Mouse (Mus musculus): ENCODE data around the gene Hmgcs2.

The Hmgcs2 gene

GRCm38 (mm10) chr3:98280204-98280932, at the start of gene Hmgcs2:
Gene Hmgcs2 (plus strand): TSS chr3:98280435.
- DNase-seq (ENCODE audit: low spot score): peak; percentile 20

DNA sequence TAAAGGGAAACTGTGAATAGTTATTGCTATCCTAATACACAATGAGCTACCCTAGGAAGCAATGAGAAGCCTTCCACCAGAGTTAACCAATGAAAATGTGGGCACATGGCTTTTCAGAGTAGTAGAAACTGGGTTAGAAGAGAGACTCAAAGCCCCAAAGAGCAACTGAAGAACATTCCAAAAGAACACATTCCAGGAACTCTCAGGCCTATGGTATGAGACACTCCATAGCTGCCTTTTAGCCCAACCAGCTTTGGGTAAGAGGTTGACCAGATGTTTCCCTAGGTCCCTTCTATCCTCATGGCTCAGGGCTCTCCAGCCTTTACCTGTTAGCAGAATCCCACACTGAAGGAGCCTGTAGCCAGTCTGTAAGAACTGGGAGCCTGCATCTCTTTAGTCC, 46.7 kb upstream of the Hmgcs2 start:
- DNase-seq (ENCODE audit: low spot score): no peak

DNA sequence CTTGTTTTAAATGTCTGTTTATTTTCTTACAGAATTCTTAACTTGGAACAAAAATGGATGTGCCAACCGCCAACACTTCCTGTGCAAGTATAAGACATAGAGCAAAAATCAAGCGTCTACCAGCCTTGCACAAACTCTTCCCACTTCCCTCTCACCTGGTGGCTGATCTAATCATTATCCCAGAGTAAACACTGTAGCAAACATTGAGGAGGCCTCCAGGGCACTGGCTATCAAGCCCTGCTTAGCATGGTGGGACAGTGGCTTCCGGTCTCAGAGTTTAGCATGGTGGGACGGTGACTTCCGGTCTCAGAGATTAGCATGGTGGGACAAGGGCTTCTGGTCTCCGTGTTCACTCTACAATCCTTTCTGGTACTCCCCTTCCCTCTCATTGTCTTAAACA, 44.0 kb upstream of the Hmgcs2 start:
- DNase-seq (ENCODE audit: low spot score): no peak

DNA sequence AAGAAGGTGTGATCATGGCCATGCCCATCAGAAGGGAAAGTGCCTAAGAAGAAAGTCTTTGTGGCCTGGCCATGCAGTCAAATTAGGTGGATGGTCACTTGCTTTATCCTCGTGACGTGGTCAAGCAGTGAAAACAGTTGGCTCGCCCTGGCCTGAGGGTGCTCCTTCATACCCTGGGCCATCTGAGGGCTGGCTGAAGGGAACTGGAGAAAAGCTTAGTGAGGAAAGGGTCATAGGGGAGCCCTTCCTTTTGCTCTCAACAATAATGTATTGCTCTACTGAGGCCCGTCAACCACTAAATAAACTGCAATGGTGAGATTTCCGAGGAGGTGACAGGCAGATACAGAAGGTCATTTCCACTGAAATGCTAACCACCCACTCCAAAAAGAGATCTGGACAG, 43.0 kb upstream of the Hmgcs2 start:
- DNase-seq (ENCODE audit: low spot score): no peak

DNA sequence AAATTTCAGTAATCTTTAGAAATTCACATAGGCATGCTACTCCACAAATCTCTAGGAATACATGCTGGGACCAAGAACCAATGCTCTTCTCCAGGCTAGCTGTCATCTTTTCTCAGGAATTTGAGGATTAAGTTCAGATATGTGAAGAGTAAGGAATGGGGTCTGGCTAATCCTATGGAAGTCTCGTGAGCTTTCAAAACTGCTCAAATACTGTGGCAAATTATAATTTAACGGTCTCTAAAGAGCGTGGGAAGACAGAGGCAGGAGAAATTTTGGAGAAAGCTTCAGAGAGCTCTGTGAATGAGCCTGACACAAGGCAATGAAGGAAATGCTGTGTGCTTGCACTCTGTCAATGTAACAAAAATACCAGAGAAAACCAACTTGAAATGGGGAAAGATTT, 42.1 kb upstream of the Hmgcs2 start:
- DNase-seq (ENCODE audit: low spot score): no peak

DNA sequence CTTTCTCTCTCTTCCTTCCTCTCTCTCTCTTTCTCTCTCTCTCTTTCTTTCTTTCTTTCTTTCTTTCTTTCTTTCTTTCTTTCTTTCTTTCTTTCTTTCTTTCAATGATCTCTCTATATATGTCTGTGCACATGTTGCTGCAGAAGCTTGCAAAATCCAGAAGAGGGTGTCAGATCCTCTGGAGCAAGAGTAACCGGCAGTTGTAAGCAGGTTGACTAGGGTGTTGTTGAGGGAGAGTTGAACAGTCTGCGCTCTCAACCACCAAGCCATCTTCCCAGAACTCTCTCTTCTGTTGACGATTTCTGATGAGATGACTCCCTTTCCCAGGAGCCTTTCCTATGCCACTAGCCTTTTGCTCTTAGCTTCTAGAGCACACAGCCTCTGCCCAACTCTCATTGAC, 38.2 kb upstream of the Hmgcs2 start:
- DNase-seq (ENCODE audit: low spot score): no peak

GRCm38 (mm10) chr3:98242458-98243037, 37.7 kb upstream of the Hmgcs2 start:
- DNase-seq (ENCODE audit: low spot score): no peak

DNA sequence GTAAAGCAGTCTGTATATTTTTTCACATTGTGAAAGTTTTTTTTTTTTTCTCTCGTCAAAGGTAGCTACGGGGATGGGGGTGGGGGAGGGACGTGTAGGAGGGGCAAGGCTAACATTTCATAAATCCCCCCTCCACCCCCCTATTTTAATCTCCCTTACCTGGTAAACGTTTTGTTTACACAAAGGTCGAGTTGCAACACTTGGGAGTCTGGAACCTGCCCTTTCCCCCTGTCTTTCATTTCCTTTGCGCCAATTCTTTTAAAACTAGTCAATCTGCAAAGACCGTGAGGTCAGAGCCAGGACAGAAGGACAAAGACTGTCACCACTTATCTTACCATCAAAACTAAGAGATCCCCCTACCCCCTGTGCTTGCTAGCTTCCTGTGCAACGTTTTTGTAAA, 34.3 kb upstream of the Hmgcs2 start:
- no peak for DNase-seq (ENCODE audit: low spot score)

- DNase-seq (ENCODE audit: low spot score): no peak
Observed at GRCm38 (mm10) chr3:98246985-98247751, 33.1 kb upstream of the Hmgcs2 start.

GRCm38 (mm10) chr3:98249378-98249777, 30.9 kb upstream of the Hmgcs2 start:
- no peak for DNase-seq (ENCODE audit: low spot score)

GRCm38 (mm10) chr3:98249833-98250448, 30.3 kb upstream of the Hmgcs2 start:
- no peak for DNase-seq (ENCODE audit: low spot score)

DNA sequence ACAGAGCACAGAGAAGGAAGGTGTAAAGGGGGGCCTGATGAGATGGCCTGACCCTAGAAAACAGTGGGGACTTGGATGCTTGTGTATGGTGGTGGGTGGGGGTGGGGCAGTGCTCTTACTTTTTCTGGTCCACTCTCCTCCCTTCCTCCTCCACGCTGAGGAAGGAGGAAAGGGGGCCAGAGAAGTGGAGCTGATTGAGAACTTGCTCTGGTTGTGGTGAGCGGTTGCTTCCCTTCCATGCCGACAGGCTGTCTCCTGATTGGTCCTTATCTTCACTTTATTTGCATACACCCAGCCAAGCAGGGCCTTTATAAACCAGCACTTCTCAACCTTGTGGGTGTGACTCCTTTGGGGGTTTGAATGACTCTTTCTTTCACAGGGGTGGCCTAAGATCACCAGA, 26.2 kb upstream of the Hmgcs2 start:
- DNase-seq (ENCODE audit: low spot score): no peak

DNA sequence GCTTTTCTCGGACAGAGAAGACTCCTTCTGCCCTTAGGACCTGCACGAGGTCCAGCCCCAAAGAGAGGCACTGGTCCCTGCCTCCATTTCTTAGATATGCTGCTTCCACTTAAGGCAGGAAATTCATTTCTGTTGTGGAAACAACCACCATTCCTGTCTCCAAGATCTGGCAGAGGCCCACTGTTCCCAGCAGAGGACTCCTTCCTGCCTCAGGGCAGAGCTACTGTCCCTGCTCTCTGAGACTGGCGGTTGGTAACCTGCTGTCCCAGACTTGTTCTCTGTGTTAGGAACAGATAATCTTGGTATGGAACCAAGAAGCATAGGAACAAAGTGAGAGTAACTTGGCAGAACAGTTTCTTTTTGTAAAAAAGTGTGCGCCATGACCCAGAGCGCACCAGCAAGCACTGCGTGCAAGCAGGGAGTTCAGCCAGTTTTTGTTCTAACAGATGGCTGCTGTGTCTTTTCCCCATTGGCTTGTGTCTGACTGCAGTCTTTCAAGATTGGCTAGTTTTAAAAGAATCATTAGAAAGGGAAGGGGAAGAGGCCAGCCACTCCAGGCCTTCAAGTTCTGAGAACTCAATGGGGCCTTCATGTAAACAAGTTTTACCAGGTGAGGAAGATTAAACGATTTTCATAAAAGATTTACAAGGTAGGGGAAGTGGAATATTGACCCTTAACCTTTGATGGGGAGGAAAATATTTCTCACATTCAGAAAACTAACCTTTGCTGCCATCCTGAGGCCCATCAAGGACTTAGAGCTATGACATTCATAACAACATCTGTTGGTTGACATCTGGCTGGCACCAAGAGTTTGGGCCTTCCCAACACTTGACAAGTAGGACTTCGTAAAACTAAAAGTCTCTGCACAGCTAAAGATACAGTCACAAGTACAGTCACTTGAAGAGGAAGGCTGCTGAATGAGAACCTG, 25.3 kb upstream of the Hmgcs2 start:
- no peak for DNase-seq (ENCODE audit: low spot score)

GRCm38 (mm10) chr3:98258723-98259122, 21.5 kb upstream of the Hmgcs2 start:
- DNase-seq (ENCODE audit: low spot score): no peak

DNA sequence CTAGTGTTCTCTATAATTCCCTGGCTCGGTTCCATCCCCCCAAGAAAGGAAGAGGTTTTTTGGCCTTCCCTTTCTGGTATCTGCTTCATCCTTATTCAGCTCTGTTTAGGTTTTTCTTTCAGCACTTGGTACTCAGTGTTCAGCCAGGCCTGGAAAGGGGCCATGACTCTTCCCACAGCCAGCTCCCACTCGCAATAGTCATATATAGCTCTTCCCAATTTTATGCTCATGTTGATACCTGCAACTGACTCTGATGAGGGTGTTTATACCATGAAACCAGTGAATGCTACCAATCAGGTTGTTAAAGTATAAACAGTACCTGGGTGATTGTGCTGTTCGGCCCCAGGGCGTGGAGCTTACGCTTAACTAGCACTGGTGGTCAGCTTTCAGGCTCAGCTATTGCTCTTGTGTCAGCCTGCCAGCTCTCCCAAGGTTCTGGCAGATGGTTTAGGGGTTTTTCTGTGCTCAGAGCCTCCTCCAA, 20.9 kb upstream of the Hmgcs2 start:
- no peak for DNase-seq (ENCODE audit: low spot score)

DNA sequence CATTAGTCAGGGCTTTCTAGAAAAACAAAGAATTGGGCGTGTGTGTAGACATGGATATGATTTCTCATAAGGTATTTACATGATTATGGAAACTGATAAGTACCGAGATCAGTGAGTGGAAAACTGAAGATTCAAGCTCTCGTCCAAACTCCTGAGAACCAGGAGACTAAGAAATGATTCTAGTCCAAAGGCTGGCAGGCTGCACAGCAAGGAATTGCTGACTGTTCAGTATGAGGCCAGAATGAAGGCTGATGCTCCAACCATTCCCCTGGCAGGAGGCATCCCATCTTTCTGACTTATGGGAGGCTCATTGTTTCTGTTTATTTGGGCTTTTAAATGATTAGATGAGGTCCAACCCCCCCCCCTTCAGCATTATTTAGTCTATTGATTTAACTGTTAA, 19.7 kb upstream of the Hmgcs2 start:
- no peak for DNase-seq (ENCODE audit: low spot score)

DNA sequence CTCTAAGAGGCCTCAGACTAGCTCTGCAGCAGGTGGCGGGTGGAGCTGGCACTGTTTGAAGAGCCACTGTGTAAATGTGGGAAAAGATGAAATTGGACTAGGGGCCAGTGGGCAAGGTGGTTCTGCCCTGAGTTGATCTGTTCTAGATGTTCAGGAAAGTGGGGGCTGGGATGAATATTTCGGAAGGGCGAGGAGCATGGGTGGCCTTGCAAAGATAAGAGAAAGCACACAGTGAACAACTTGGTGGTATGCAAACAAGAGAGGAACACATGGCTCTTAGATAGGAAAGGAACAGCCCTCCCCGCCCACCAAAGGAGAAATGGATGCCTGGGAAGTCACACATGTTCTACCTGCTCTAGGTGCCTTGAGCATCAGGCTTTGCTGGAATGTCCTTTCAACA, 18.8 kb upstream of the Hmgcs2 start:
- no peak for DNase-seq (ENCODE audit: low spot score)

GRCm38 (mm10) chr3:98262133-98262532, 18.1 kb upstream of the Hmgcs2 start:
- no peak for DNase-seq (ENCODE audit: low spot score)

- DNase-seq (ENCODE audit: low spot score): no peak
Observed at GRCm38 (mm10) chr3:98267249-98267651, 13.0 kb upstream of the Hmgcs2 start.

- no peak for DNase-seq (ENCODE audit: low spot score)
Observed at GRCm38 (mm10) chr3:98273623-98274398, 6.4 kb upstream of the Hmgcs2 start.

DNA sequence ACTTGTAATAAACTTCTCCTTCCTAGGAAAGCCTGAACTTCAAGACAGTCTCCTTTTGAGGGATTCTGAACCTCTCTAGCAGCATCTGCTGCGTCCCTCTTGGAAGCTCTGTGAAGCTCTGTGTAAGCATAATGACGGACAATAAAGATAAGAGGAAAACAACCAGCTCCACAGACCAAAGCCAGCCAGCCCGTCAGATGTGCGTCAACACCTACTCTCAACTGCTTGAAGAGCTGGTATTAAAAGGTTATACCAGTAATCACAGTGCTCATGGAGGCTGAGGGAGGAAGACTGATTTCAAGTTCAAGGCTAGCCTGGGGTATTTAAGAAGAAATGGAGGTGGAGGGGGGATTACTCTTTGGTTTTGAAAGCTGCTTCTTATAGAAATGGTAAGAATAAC, 553 bp upstream of the Hmgcs2 start:
- no peak for DNase-seq (ENCODE audit: low spot score)
